Comparison of ENCODE assay signal across 8 mouse cellular contexts in genomic region chr3:35340935-35341800, GRCm38 (mm10).
DNase-seq lines count a peak whose midpoint lies in the region; ATAC-seq lines count a peak whose summit lies in the region.

No protein-coding gene starts in this region.

- peak; percentile 79 for ATAC-seq in lung, embryonic 16.5 days (ENCODE audit: low read depth)
- peak; percentile 89 for ATAC-seq in neural tube, embryonic 12.5 days (ENCODE audit: low FRiP score, low read depth)

- no peak for DNase-seq in lung, adult 18-20 months
- DNase-seq in embryo, embryonic 11.5 days (ENCODE audit: low read depth, low spot score) = peak; percentile 65
- peak; percentile 91 for DNase-seq in hindbrain, embryonic 10.5 days (ENCODE audit: low spot score)
- DNase-seq in left cerebral cortex, postnatal 36 days (ENCODE audit: low spot score in 2 of 2) = peak; percentile 53 to 57
- DNase-seq in spleen, postnatal 4 days (ENCODE audit: low spot score in 2 of 2) = no peak
- no peak for DNase-seq in spleen, postnatal 10 days (ENCODE audit: low spot score in 2 of 2)

- peak overlapping the region; percentile 50 for H3K4me3 ChIP-seq in lung, embryonic 16.5 days (ENCODE audit: low read length)
- peak overlapping the region; percentile 53 for H3K4me3 ChIP-seq in hindbrain, embryonic 10.5 days
- H3K4me3 ChIP-seq in neural tube, embryonic 12.5 days = peak overlapping the region; percentile 37

- no peaks in the 10 kb centered on the region for H3K9me3 ChIP-seq in lung, embryonic 16.5 days (ENCODE audit: control insufficient read depth, low read length)
- H3K9me3 ChIP-seq in hindbrain, embryonic 10.5 days = no peaks in the 10 kb centered on the region
- H3K9me3 ChIP-seq in neural tube, embryonic 12.5 days = no peaks in the 10 kb centered on the region

- H3K4me1 ChIP-seq in lung, embryonic 16.5 days (replicated peaks; ENCODE audit: control insufficient read depth, insufficient read depth, low read length) = peaks cover 5% of the 10 kb centered on the region; the same call in 1 of the 2 replicates
- H3K4me1 ChIP-seq in hindbrain, embryonic 10.5 days (replicated peaks) = peaks cover 54% of the 10 kb centered on the region
- H3K4me1 ChIP-seq in neural tube, embryonic 12.5 days = peaks cover 41% of the 10 kb centered on the region

- intact Hi-C loops in left cerebral cortex, postnatal 36 days (cut with DNase I) = loop anchor here (2.0 to 10.0 kb wide), 4 partner anchors 66 to 696 kb away; no protein-coding TSS in a partner anchor

- H3K27me3 ChIP-seq in lung, embryonic 16.5 days (ENCODE audit: control insufficient read depth, insufficient read depth, low read depth, low read length) = no peaks in the 10 kb centered on the region
- H3K27me3 ChIP-seq in hindbrain, embryonic 10.5 days (ENCODE audit: insufficient read depth, poor library complexity, severe bottlenecking) = no peaks in the 10 kb centered on the region
- H3K27me3 ChIP-seq in neural tube, embryonic 12.5 days (replicated peaks) = no peaks in the 10 kb centered on the region

- peak overlapping the region; percentile 63 for H3K9ac ChIP-seq in lung, embryonic 16.5 days (ENCODE audit: low read length)
- H3K9ac ChIP-seq in neural tube, embryonic 12.5 days = peak overlapping the region; percentile 57

- H3K27ac ChIP-seq in lung, embryonic 16.5 days (ENCODE audit: low read length) = no peak overlapping the region
- H3K27ac ChIP-seq in hindbrain, embryonic 10.5 days = peak overlapping the region; percentile 96
- H3K27ac ChIP-seq in neural tube, embryonic 12.5 days = peak overlapping the region; percentile 85

- peak overlapping the region; percentile 79 for H3K4me2 ChIP-seq in lung, embryonic 16.5 days (ENCODE audit: low read depth, low read length)
- H3K4me2 ChIP-seq in neural tube, embryonic 12.5 days (replicated peaks) = peak overlapping the region; percentile 69

- H3K36me3 ChIP-seq in lung, embryonic 16.5 days (ENCODE audit: control insufficient read depth, insufficient read depth, low read length) = no peaks in the 10 kb centered on the region
- no peaks in the 10 kb centered on the region for H3K36me3 ChIP-seq in hindbrain, embryonic 10.5 days
- no peaks in the 10 kb centered on the region for H3K36me3 ChIP-seq in neural tube, embryonic 12.5 days

- 3% methylated on average over 22 of the region's 22 CpGs for WGBS in lung, embryonic 16.5 days
- WGBS in hindbrain, embryonic 10.5 days = 1% methylated on average over 22 of the region's 22 CpGs
- WGBS in neural tube, embryonic 12.5 days = 1% methylated on average over 22 of the region's 22 CpGs

Comparison
In these comparisons a context has a peak if more than half of its experiments do, and no peak if none do; other contexts are left out.
1. DNase-seq: peak in embryo, embryonic 11.5 days (single experiment), hindbrain, embryonic 10.5 days (single experiment) and left cerebral cortex, postnatal 36 days (2 of 2); none in lung, adult 18-20 months (0 of 2), spleen, postnatal 4 days (0 of 2) and spleen, postnatal 10 days (0 of 2).
2. Peak in every context shown above with its lines, with median percentiles within 50 percentile points of each other: H3K4me3 ChIP-seq.